In genomic region chr7:88199929-88200538, GRCm38 (mm10) we compare ENCODE assay signal across 22 mouse cellular contexts.
DNase-seq lines count a peak whose midpoint lies in the region; ATAC-seq and TF ChIP-seq lines count a peak whose summit lies in the region.
"Had no signal": no experiment of that assay in that cellular context is flagged by ENCODE, and none has a peak within 500 bp of the region (broad histone marks: within the 10 kb centered on the region; RNA-seq: fewer than 3 reads in every experiment).

No protein-coding gene starts in this region.

- no peaks in the 10 kb centered on the region for H3K4me1 ChIP-seq in lung, embryonic 14.5 days (ENCODE audit: insufficient read depth)
- H3K4me1 ChIP-seq in midbrain, embryonic 11.5 days (ENCODE audit: control insufficient read depth, insufficient read depth, low read length) = no peaks in the 10 kb centered on the region
- H3K4me1 ChIP-seq: forebrain, embryonic 10.5 days; heart, embryonic 12.5 days; hindbrain, embryonic 10.5 days; limb, embryonic 13.5 days; midbrain, embryonic 12.5 days had no signal

- peak overlapping the region; percentile 60 for H3K27ac ChIP-seq in lung, embryonic 14.5 days (ENCODE audit: low read depth)
- no peak overlapping the region for H3K27ac ChIP-seq in midbrain, embryonic 11.5 days (ENCODE audit: low read depth, low read length)
- H3K27ac ChIP-seq: forebrain, embryonic 10.5 days; hindbrain, embryonic 10.5 days; limb, embryonic 13.5 days; midbrain, embryonic 12.5 days; stomach, postnatal 0 days had no signal

- H3K9ac ChIP-seq in lung, embryonic 14.5 days = no peak overlapping the region
- no peak overlapping the region for H3K9ac ChIP-seq in midbrain, embryonic 11.5 days (ENCODE audit: low read length)
- H3K9ac ChIP-seq: heart, embryonic 12.5 days; limb, embryonic 13.5 days; midbrain, embryonic 12.5 days had no signal

- DNase-seq in frontal cortex, postnatal 25 days (ENCODE audit: low spot score in 2 of 2) = no peak
- DNase-seq in lung, embryonic 14.5 days = peak; percentile 16
- no peak for DNase-seq in lung, postnatal 14 days
- peak; percentile 85 for DNase-seq in Muller cell, postnatal 12 days (ENCODE audit: inconsistent ontology term)
- no peak for DNase-seq in midbrain, embryonic 11.5 days (ENCODE audit: low spot score, missing footprints)
- DNase-seq in neural tube, embryonic 10.5 days (ENCODE audit: extremely low spot score, low spot score) = no peak
- DNase-seq: adrenal gland, adult 8-10 months; B cell, adult 2 months; cerebellum, adult 9-11 months; gastrocnemius, postnatal 25 days; kidney, adult 8-10 months; kidney, postnatal 36 days; lung, postnatal 4 days; thymus, postnatal 25 days had no signal

- no peak overlapping the region for H3K4me2 ChIP-seq in lung, embryonic 14.5 days
- peak overlapping the region; percentile 70 for H3K4me2 ChIP-seq in myocyte (ENCODE audit: low read depth)
- H3K4me2 ChIP-seq in midbrain, embryonic 11.5 days = no peak overlapping the region
- H3K4me2 ChIP-seq: heart, embryonic 12.5 days; limb, embryonic 13.5 days; midbrain, embryonic 12.5 days had no signal

- no peak for TF ChIP-seq CTCF in lung, embryonic 14.5 days (IDR thresholded peaks at IDR 0.05; ENCODE audit: low read depth)

- H3K4me3 ChIP-seq in lung, embryonic 14.5 days (ENCODE audit: low read depth, low read length) = no peak overlapping the region
- no peak overlapping the region for H3K4me3 ChIP-seq in myocyte
- no peak overlapping the region for H3K4me3 ChIP-seq in midbrain, embryonic 11.5 days (ENCODE audit: low read depth, low read length)
- H3K4me3 ChIP-seq: forebrain, embryonic 10.5 days; heart, embryonic 12.5 days; hindbrain, embryonic 10.5 days; limb, embryonic 13.5 days; midbrain, embryonic 12.5 days had no signal

- TF ChIP-seq POLR2A in myocyte (IDR thresholded peaks at IDR 0.05; ENCODE audit: insufficient read length, low read depth) = no peak

- H3K79me2 ChIP-seq in myocyte (ENCODE audit: control insufficient read depth, insufficient read depth) = no peaks in the 10 kb centered on the region

- H3K27me3 ChIP-seq in lung, embryonic 14.5 days (ENCODE audit: insufficient read depth, low read length) = no peaks in the 10 kb centered on the region
- no peaks in the 10 kb centered on the region for H3K27me3 ChIP-seq in myocyte (ENCODE audit: control insufficient read depth, insufficient read depth, insufficient read length)
- H3K27me3 ChIP-seq in midbrain, embryonic 11.5 days (ENCODE audit: control insufficient read depth, insufficient read depth, low read length) = no peaks in the 10 kb centered on the region
- H3K27me3 ChIP-seq: heart, embryonic 12.5 days; limb, embryonic 13.5 days; midbrain, embryonic 12.5 days had no signal

- H3K36me3 ChIP-seq in lung, embryonic 14.5 days (ENCODE audit: insufficient read depth) = no peaks in the 10 kb centered on the region
- H3K36me3 ChIP-seq in myocyte (ENCODE audit: control insufficient read depth, insufficient read depth) = no peaks in the 10 kb centered on the region
- H3K36me3 ChIP-seq in midbrain, embryonic 11.5 days (ENCODE audit: control insufficient read depth, insufficient read depth, low read length) = no peaks in the 10 kb centered on the region
- H3K36me3 ChIP-seq: forebrain, embryonic 10.5 days; heart, embryonic 12.5 days; hindbrain, embryonic 10.5 days; limb, embryonic 13.5 days; midbrain, embryonic 12.5 days had no signal

- WGBS in lung, embryonic 14.5 days = 61% methylated on average over 5 of the region's 5 CpGs
- 88% methylated on average over 5 of the region's 5 CpGs for WGBS in midbrain, embryonic 11.5 days

- peak; percentile 100 for ATAC-seq in frontal cortex, adult (ENCODE audit: low TSS enrichment)
- no peak for ATAC-seq in lung, embryonic 14.5 days (ENCODE audit: insufficient read depth)
- ATAC-seq in midbrain, embryonic 11.5 days (ENCODE audit: low FRiP score) = no peak

- H3ac ChIP-seq in myocyte (ENCODE audit: control insufficient read depth, insufficient read length) = no peak overlapping the region

- H3K9me3 ChIP-seq in lung, embryonic 14.5 days (ENCODE audit: low read depth, low read length) = no peaks in the 10 kb centered on the region
- no peaks in the 10 kb centered on the region for H3K9me3 ChIP-seq in midbrain, embryonic 11.5 days (ENCODE audit: control insufficient read depth, low read length)
- H3K9me3 ChIP-seq: forebrain, embryonic 10.5 days; heart, embryonic 12.5 days; hindbrain, embryonic 10.5 days; limb, embryonic 13.5 days; midbrain, embryonic 12.5 days had no signal

TF ChIP-seq in myocyte, 11 proteins besides CTCF, POLR2A, EP300 and RAD21:
- TF ChIP-seq CEBPB (IDR thresholded peaks at IDR 0.05; ENCODE audit: insufficient read depth, poor library complexity, severe bottlenecking) = peak; percentile 89
- no peak for TF ChIP-seq POLR2AphosphoS2 (IDR thresholded peaks at IDR 0.05; ENCODE audit: insufficient read length, low read depth)
TF ChIP-seq in myocyte: peak in this region for 1.

Comparison
In these comparisons a context has a peak if more than half of its experiments do, and no peak if none do; other contexts are left out.
1. DNase-seq: peak in lung, embryonic 14.5 days (single experiment) and Muller cell, postnatal 12 days (single experiment); none in frontal cortex, postnatal 25 days (0 of 2), lung, postnatal 14 days (single experiment), midbrain, embryonic 11.5 days (single experiment) and neural tube, embryonic 10.5 days (single experiment).